In the genomic region with DNA sequence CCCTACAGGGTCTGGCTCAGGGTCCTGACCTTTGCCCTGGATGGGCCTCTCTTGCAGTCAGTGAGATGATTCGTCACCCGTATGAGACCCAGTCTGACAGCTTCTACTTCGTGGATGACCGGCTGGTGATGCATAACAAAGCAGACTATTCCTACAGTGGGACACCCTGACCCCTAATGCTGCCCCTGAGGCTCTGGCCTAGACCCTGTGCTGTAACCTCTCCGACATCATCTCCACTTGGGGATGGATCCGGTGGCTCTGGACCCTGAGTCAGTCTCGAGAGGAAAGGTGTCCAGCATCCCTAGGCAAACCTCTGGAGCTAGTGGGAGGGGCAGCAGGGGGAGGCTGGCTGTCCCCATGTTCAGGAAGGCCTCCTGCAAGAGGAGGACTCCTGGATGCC, we compare ENCODE assay signal across 34 mouse cellular contexts. TPM values are rescaled to one million over a fixed set of nuclear protein-coding genes. Genes with fewer than 3 reads are reported as not detected.
A peak's percentile ranks its signal among the peaks of the same experiment; 100 is the strongest.
DNase-seq lines count a peak whose midpoint lies in the region; ATAC-seq lines count a peak whose summit lies in the region.
"Had no signal": no experiment of that assay in that cellular context is flagged by ENCODE, and none has a peak within 500 bp of the region (broad histone marks: within the 10 kb centered on the region; RNA-seq: fewer than 3 reads in every experiment).

No protein-coding gene starts in this region.

- peaks cover 15% of the 10 kb centered on the region for H3K36me3 ChIP-seq in liver, embryonic 15.5 days (replicated peaks)
- H3K36me3 ChIP-seq in liver, embryonic 12.5 days: peaks cover 18% of the 10 kb centered on the region
- peaks cover 17% of the 10 kb centered on the region for H3K36me3 ChIP-seq in midbrain, embryonic 14.5 days (ENCODE audit: control insufficient read depth, insufficient read depth, low read length)
- H3K36me3 ChIP-seq in midbrain, embryonic 10.5 days: peaks cover 24% of the 10 kb centered on the region

- H3K4me3 ChIP-seq in liver, embryonic 15.5 days (replicated peaks): no peak overlapping the region
- H3K4me3 ChIP-seq in liver, embryonic 12.5 days: no peak overlapping the region
- H3K4me3 ChIP-seq in midbrain, embryonic 14.5 days (replicated peaks; ENCODE audit: low read depth, low read length): no peak overlapping the region
- no peak overlapping the region for H3K4me3 ChIP-seq in midbrain, embryonic 10.5 days
- H3K4me3 ChIP-seq: embryonic facial prominence, embryonic 12.5 days; heart, embryonic 10.5 days; kidney, embryonic 15.5 days had no signal

- H3K4me1 ChIP-seq in liver, embryonic 15.5 days (replicated peaks): peaks cover 68% of the 10 kb centered on the region
- H3K4me1 ChIP-seq in liver, embryonic 12.5 days: peaks cover 60% of the 10 kb centered on the region
- peaks cover 26% of the 10 kb centered on the region for H3K4me1 ChIP-seq in midbrain, embryonic 14.5 days (ENCODE audit: control insufficient read depth, insufficient read depth, low read length)
- peaks cover 49% of the 10 kb centered on the region for H3K4me1 ChIP-seq in midbrain, embryonic 10.5 days

- 64% methylated on average over 7 of the region's 7 CpGs for WGBS in liver, embryonic 15.5 days (ENCODE audit: insufficient replicate concordance)
- 62% methylated on average over 7 of the region's 7 CpGs for WGBS in liver, embryonic 12.5 days (ENCODE audit: insufficient replicate concordance)
- 69% methylated on average over 7 of the region's 7 CpGs for WGBS in midbrain, embryonic 14.5 days
- WGBS in midbrain, embryonic 10.5 days: 52% methylated on average over 7 of the region's 7 CpGs

- H3K4me2 ChIP-seq in liver, embryonic 15.5 days: no peak overlapping the region
- H3K4me2 ChIP-seq in liver, embryonic 12.5 days: no peak overlapping the region
- H3K4me2 ChIP-seq in midbrain, embryonic 14.5 days (ENCODE audit: low read length): no peak overlapping the region
- H3K4me2 ChIP-seq: embryonic facial prominence, embryonic 12.5 days; kidney, embryonic 15.5 days; lung, embryonic 14.5 days had no signal

- H3K9ac ChIP-seq in liver, embryonic 15.5 days: no peak overlapping the region
- H3K9ac ChIP-seq in liver, embryonic 12.5 days: no peak overlapping the region
- 0 out of 2 replicates have a peak overlapping the region, but pooled peaks have one; percentile 1 for H3K9ac ChIP-seq in midbrain, embryonic 14.5 days (replicated peaks; ENCODE audit: low read length)
- H3K9ac ChIP-seq: embryonic facial prominence, embryonic 12.5 days; kidney, embryonic 15.5 days; lung, embryonic 14.5 days had no signal

- no peak for ATAC-seq in liver, embryonic 15.5 days (ENCODE audit: insufficient read depth)
- ATAC-seq in liver, embryonic 12.5 days: no peak
- no peak for ATAC-seq in midbrain, embryonic 14.5 days (ENCODE audit: low FRiP score, low TSS enrichment)
- ATAC-seq: forebrain, embryonic 14.5 days; hindbrain, embryonic 16.5 days; midbrain, embryonic 16.5 days had no signal

- H3K9me3 ChIP-seq in liver, embryonic 15.5 days (replicated peaks): no peaks in the 10 kb centered on the region
- no peaks in the 10 kb centered on the region for H3K9me3 ChIP-seq in liver, embryonic 12.5 days (replicated peaks)
- H3K9me3 ChIP-seq in midbrain, embryonic 14.5 days (ENCODE audit: control insufficient read depth, low read length): no peaks in the 10 kb centered on the region
- H3K9me3 ChIP-seq in midbrain, embryonic 10.5 days (replicated peaks): no peaks in the 10 kb centered on the region
- H3K9me3 ChIP-seq: embryonic facial prominence, embryonic 12.5 days; G1E; heart, embryonic 10.5 days; kidney, embryonic 15.5 days had no signal

- H3K27ac ChIP-seq in liver, embryonic 15.5 days (replicated peaks): peak overlapping the region; percentile 76; the same call in 1 of the 2 replicates
- H3K27ac ChIP-seq in liver, embryonic 12.5 days: no peak overlapping the region
- no peak overlapping the region for H3K27ac ChIP-seq in midbrain, embryonic 14.5 days (replicated peaks; ENCODE audit: low read depth, low read length)
- no peak overlapping the region for H3K27ac ChIP-seq in midbrain, embryonic 10.5 days (replicated peaks)
- H3K27ac ChIP-seq: embryonic facial prominence, embryonic 12.5 days; heart, embryonic 10.5 days; kidney, embryonic 15.5 days had no signal

- no peak for DNase-seq in midbrain, embryonic 14.5 days
- no peak for DNase-seq in midbrain, embryonic 10.5 days (ENCODE audit: low spot score)
- DNase-seq in embryo, embryonic 9.5 days (ENCODE audit: extremely low spot score): peak; percentile 24
- DNase-seq in adrenal gland, adult 8-10 months: no peak
- DNase-seq: adrenal gland, postnatal 14 days; cerebellum, adult 11-12 months; cerebellum, postnatal 10 days; gastrocnemius, postnatal 14 days; kidney, adult 18-20 months; lung, embryonic 14.5 days; right cerebral cortex, postnatal 25 days; thymus, adult 18-20 months; thymus, postnatal 4 days had no signal

- H3K27me3 ChIP-seq in liver, embryonic 15.5 days: no peaks in the 10 kb centered on the region
- no peaks in the 10 kb centered on the region for H3K27me3 ChIP-seq in liver, embryonic 12.5 days (replicated peaks)
- no peaks in the 10 kb centered on the region for H3K27me3 ChIP-seq in midbrain, embryonic 14.5 days (ENCODE audit: control insufficient read depth, insufficient read depth, low read length)
- H3K27me3 ChIP-seq in midbrain, embryonic 10.5 days (ENCODE audit: low read depth, poor library complexity, severe bottlenecking): no peaks in the 10 kb centered on the region
- H3K27me3 ChIP-seq: embryonic facial prominence, embryonic 12.5 days; kidney, embryonic 15.5 days had no signal

RNA-seq across cellular contexts. Expression of gene Unc119, which starts 5.2 kb away (rescaled TPM):
- polyA plus RNA-seq in liver, embryonic 15.5 days (2015; fragmentation: Nextera tagmentation; extraction: Ambion mirVana): 27.4 and 29.4 TPM in 2 replicates
- 46.5 and 50.4 TPM in 2 replicates for polyA plus RNA-seq in liver, embryonic 12.5 days (2016; fragmentation: Nextera tagmentation; extraction: Ambion mirVana)
- 78.3 and 98.1 TPM in 2 replicates for polyA plus RNA-seq in midbrain, embryonic 14.5 days (2014; fragmentation: Nextera tagmentation; extraction: Ambion mirVana)
- 57.7 and 61.7 TPM in 2 replicates for polyA plus RNA-seq in midbrain, embryonic 10.5 days (2016; fragmentation: Nextera tagmentation; extraction: Ambion mirVana)
- total RNA-seq in adrenal gland, adult 8-10 months (2022): 10 to 100 TPM; 45.1 to 60.9 (median 53.0) TPM

RNA-seq across cellular contexts. Expression of gene Pigs, which starts 20.3 kb away (rescaled TPM):
- polyA plus RNA-seq in liver, embryonic 15.5 days (2015; fragmentation: Nextera tagmentation; extraction: Ambion mirVana): 31.1 and 33.3 TPM in 2 replicates
- polyA plus RNA-seq in liver, embryonic 12.5 days (2016; fragmentation: Nextera tagmentation; extraction: Ambion mirVana): 40.8 and 42.6 TPM in 2 replicates
- 54.7 and 63.6 TPM in 2 replicates for polyA plus RNA-seq in midbrain, embryonic 14.5 days (2014; fragmentation: Nextera tagmentation; extraction: Ambion mirVana)
- 74.0 and 78.5 TPM in 2 replicates for polyA plus RNA-seq in midbrain, embryonic 10.5 days (2016; fragmentation: Nextera tagmentation; extraction: Ambion mirVana)
- 10 to 100 TPM; 83.3 to 84.7 (median 83.9) TPM for total RNA-seq in adrenal gland, adult 8-10 months (2022)

RNA-seq across cellular contexts. Expression of gene Aldoc, which starts 25.7 kb away (rescaled TPM):
- 10.5 and 13.3 TPM in 2 replicates for polyA plus RNA-seq in liver, embryonic 15.5 days (2015; fragmentation: Nextera tagmentation; extraction: Ambion mirVana)
- 4.7 and 5.1 TPM in 2 replicates for polyA plus RNA-seq in liver, embryonic 12.5 days (2016; fragmentation: Nextera tagmentation; extraction: Ambion mirVana)
- 71.2 and 89.5 TPM in 2 replicates for polyA plus RNA-seq in midbrain, embryonic 14.5 days (2014; fragmentation: Nextera tagmentation; extraction: Ambion mirVana)
- polyA plus RNA-seq in midbrain, embryonic 10.5 days (2016; fragmentation: Nextera tagmentation; extraction: Ambion mirVana): 1.5 and 1.6 TPM in 2 replicates
- total RNA-seq in adrenal gland, adult 8-10 months (2022): 10 to 100 TPM; 23.4 to 54.0 (median 37.5) TPM

RNA-seq across cellular contexts. Expression of gene Foxn1, which starts 37.9 kb away (rescaled TPM):
- not detected in 2 replicates for polyA plus RNA-seq in liver, embryonic 15.5 days (2015; fragmentation: Nextera tagmentation; extraction: Ambion mirVana)
- polyA plus RNA-seq in liver, embryonic 12.5 days (2016; fragmentation: Nextera tagmentation; extraction: Ambion mirVana): not detected in 2 replicates
- polyA plus RNA-seq in midbrain, embryonic 14.5 days (2014; fragmentation: Nextera tagmentation; extraction: Ambion mirVana): not detected in 2 replicates
- not detected in 2 replicates for polyA plus RNA-seq in midbrain, embryonic 10.5 days (2016; fragmentation: Nextera tagmentation; extraction: Ambion mirVana)
- total RNA-seq in adrenal gland, adult 8-10 months (2022): under 1 TPM; 0.20 to 0.77 (median 0.31) TPM
- total RNA-seq: adrenal gland, postnatal 14 days; common myeloid progenitor, adult 5-6 weeks; gastrocnemius, postnatal 14 days; granulocyte monocyte progenitor cell, adult 5-6 weeks; hematopoietic stem cell, adult 5-6 weeks; layer of hippocampus, adult 18-20 months; layer of hippocampus, postnatal 10 days; left cerebral cortex, adult 18-20 months; left cerebral cortex, postnatal 14 days; liver, adult 2 months; neutrophil, adult 5-6 weeks had no signal
- polyA plus RNA-seq: forebrain, embryonic 14.5 days; G1E; heart, postnatal 0 days; hindbrain, embryonic 16.5 days; intestine, embryonic 14.5 days; liver, adult 2 months; lung, embryonic 14.5 days; midbrain, embryonic 16.5 days; neural tube, embryonic 11.5 days had no signal

RNA-seq across cellular contexts. Expression of gene Spag5, which starts 47.1 kb away (rescaled TPM):
- 34.8 and 35.0 TPM in 2 replicates for polyA plus RNA-seq in liver, embryonic 15.5 days (2015; fragmentation: Nextera tagmentation; extraction: Ambion mirVana)
- polyA plus RNA-seq in liver, embryonic 12.5 days (2016; fragmentation: Nextera tagmentation; extraction: Ambion mirVana): 38.6 and 40.0 TPM in 2 replicates
- polyA plus RNA-seq in midbrain, embryonic 14.5 days (2014; fragmentation: Nextera tagmentation; extraction: Ambion mirVana): 5.8 and 8.7 TPM in 2 replicates
- 63.4 and 64.2 TPM in 2 replicates for polyA plus RNA-seq in midbrain, embryonic 10.5 days (2016; fragmentation: Nextera tagmentation; extraction: Ambion mirVana)
- 1 to 10 TPM; 5.1 to 8.3 (median 6.9) TPM for total RNA-seq in adrenal gland, adult 8-10 months (2022)
